Mouse (Mus musculus): ENCODE results near the gene Crispld2.

- no peak for TF ChIP-seq TCF12 (IDR thresholded peaks at IDR 0.05; ENCODE audit: low read depth, low read length)
- TF ChIP-seq CTCF (IDR thresholded peaks at IDR 0.05 in 2 of 3, conservative IDR thresholded peaks at IDR 0.05 in 1 of 3; ENCODE audit: control insufficient read depth in 1 of 3, insufficient read depth in 1 of 3, low read depth in 2 of 3, low read length in 3 of 3, poor library complexity in 1 of 3, severe bottlenecking in 1 of 3): no peak
- TF ChIP-seq POLR2A (IDR thresholded peaks at IDR 0.05; ENCODE audit: control insufficient read depth in 1 of 2, insufficient read depth in 1 of 2, low read depth in 1 of 2, low read length in 2 of 2, poor library complexity in 1 of 2): no peak
- TF ChIP-seq JUND (IDR thresholded peaks at IDR 0.05; ENCODE audit: low read depth, low read length): no peak
- no peak for TF ChIP-seq ZMIZ1 (IDR thresholded peaks at IDR 0.05; ENCODE audit: low read depth, low read length)
- no peak for TF ChIP-seq RAD21 (IDR thresholded peaks at IDR 0.05; ENCODE audit: low read depth, low read length)
- TF ChIP-seq MAX (IDR thresholded peaks at IDR 0.05; ENCODE audit: low read length): no peak
- no peak for TF ChIP-seq ZNF384 (IDR thresholded peaks at IDR 0.05; ENCODE audit: low read depth, low read length)
- no peak for TF ChIP-seq ZKSCAN1 (IDR thresholded peaks at IDR 0.05; ENCODE audit: low read depth, low read length)
- TF ChIP-seq NELFE (IDR thresholded peaks at IDR 0.05; ENCODE audit: low read depth, low read length): no peak
- TF ChIP-seq POLR2AphosphoS5 (IDR thresholded peaks at IDR 0.05; ENCODE audit: borderline replicate concordance, low read depth, low read length): no peak
- TF ChIP-seq EP300 (IDR thresholded peaks at IDR 0.05; ENCODE audit: low read depth in 1 of 2, low read length in 2 of 2): no peak
- TF ChIP-seq HCFC1 (IDR thresholded peaks at IDR 0.05; ENCODE audit: low read depth, low read length): no peak
Observed at GRCm38 (mm10) chr8:120072827-120073226, 80.6 kb downstream of the Crispld2 start.

Measured in MEL (cell line).